Mouse (Mus musculus) fat pad, adult 2 months (tissue): ENCODE results near the gene Gmppa.

Source experiments
- DNase-seq: peaks from one replicate; pipeline ENCODE4 v3.0.0-alpha.2; 2011; ENCODE audit warnings: low read depth, low spot score; ENCODE audit errors: extremely low read depth

Gmppa gene

GRCm38 (mm10) chr1:75422823-75423471, 12.8 kb upstream of the Gmppa start:
- DNase-seq: no peak

GRCm38 (mm10) chr1:75423780-75424390, 11.8 kb upstream of the Gmppa start:
- no peak for DNase-seq

DNA sequence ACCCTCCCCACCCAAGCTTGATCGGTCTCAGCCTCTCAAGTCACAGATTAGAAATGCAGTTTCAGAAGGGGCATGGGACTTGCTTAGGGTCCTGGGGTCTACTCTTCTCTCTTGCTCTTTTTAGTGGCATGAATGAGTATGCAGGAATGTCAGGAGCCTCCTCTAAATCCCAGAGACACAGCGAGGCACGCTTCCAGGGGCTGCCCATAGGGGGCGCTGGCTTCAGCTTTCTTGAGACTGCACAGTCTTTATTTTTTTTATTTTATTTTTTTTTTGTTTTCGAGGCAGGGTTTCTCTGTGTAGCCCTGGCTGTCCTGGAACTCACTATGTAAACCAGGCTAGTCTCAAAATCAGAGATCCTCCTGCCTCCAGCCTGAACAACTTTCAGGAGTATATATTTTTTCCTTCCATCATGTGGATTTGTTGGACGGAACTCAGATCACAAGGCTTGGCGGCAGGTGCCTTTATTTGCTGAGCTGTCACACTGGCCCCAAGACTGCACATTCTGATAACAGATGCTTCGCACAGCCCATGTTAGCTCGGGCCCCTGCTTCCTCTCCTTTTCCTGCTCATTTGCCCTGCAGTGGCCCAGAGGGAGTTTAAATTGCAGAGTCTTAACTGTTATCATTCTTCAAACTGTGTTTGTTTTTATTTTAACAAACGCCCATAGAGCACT, 9.8 kb upstream of the Gmppa start:
- DNase-seq: no peak

DNA sequence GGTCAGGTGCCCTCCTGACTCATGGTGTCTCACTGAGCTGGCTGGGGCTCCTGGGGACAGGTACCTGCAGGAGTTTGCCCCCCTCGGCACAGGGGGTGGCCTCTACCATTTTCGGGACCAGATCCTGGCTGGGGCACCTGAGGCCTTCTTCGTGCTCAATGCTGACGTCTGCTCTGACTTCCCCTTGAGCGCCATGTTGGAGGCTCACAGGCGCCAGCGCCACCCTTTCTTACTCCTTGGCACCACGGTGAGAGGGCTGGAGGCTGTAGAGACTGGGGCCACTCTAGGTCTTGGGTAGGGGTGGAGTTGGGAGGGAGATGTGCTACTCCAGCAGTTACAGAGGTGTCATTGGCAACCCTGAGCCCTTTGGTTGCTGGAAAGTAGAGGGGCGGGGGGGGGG, 3.1 kb downstream of the Gmppa start:
- no peak for DNase-seq

- no peak for DNase-seq
Observed at GRCm38 (mm10) chr1:75440661-75441060, 4.9 kb downstream of the Gmppa start.

DNA sequence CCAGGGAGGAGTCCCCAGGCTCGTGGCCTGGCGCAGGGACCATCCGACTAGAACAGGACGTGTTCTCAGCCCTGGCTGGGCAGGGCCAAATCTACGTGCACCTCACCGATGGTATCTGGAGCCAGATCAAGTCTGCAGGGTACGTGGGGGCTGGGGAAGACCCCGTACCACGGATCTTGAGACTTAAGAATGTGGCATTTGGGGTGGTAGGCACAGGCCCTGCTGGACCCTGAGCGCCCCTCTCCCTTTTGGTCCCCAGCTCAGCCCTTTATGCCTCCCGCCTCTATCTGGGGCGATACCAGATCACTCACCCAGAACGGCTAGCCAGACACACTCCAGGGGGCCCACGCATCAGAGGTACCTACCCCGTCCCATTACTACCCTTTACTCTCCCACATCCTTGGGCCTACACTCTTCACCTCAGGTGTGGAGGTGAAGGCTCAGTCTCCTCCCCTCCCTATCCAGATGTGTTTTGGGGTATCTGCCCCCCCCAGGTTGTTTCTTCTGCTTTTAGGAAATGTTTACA, 5.8 kb downstream of the Gmppa start:
- DNase-seq: no peak

DNA sequence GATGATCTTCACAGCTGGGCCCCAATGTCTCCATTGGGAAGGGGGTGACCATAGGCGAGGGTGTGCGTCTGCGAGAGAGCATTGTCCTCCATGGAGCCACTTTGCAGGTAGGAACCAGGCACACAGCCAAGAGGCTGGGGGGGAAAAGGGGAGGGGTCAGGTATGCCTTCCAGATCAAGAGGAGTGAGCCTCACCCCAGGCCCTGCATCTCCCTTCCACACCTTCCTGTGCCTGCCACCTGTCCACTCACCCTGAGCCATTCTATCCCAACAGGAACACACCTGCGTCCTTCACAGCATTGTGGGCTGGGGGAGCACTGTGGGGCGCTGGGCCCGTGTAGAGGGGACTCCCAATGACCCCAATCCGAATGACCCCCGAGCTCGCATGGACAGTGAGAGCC, 6.4 kb downstream of the Gmppa start:
- no peak for DNase-seq

- no peak for DNase-seq
Observed at GRCm38 (mm10) chr1:75442811-75443210, 7.1 kb downstream of the Gmppa start.

DNA sequence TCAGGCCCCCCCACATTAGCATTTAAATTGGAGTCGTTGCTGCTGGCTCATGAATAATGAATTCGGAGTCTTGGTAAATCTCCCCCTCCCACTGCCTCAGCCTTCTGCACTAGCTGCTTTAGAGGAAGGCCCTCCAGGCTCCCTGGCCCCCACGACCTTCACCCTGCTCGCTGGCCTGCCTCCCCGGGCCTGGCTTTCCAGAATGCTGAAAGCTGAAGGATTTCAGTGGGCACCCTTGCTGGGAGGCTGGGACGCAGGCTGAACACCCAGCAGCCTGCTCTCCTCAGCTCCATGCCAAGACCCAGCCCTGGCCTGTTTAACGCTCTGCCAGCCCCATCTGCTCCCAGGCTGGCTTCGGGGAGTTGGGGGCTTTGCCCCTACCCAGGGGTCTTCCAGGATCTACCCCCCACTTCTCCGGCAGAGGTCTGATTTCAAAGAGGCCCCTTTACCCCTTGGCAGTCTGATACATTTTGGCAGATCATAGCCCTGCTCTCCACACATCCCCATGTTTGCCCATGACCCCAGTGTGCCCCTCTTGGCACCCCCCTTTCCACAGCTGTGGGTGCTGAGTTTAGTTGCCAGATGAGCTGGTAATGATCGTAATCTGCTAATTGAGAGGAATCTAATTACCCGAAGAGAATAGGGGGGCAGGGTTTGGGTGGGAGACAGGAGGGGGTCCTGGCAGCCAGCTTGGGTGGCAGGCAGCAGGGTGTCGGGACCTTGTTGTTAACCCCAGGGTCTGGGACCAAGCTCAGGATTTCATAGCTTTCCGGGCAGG, 7.7 kb downstream of the Gmppa start:
- DNase-seq: no peak

- DNase-seq: no peak
Observed at GRCm38 (mm10) chr1:75444208-75444607, 8.5 kb downstream of the Gmppa start.

DNA sequence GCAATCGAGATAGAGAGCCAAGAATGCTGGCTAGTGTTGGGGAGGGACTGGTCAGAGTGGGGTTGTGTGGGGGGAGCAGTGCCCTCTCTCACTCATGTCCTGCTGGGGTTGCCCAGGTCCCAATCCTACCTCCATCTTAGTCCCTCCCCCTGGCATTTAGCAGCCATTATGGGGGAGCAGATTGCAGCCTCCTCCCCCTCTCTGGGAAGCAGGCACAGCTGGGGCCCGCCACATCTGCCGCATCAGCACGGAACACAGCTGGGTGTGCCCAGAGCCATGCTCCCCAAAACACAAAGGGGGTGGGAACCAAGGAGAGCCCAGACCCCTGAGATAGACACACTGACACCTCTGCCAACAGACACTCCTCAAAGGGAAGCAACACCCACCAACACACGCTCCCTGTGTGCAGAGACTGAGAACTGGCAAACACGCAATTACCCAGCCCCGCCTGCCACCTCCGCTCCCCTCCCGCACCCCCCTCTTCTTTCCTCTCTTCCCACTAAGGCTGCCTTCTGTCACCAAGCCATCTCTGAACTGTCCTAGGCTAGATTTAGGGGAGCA, 9.5 kb downstream of the Gmppa start:
- DNase-seq: no peak

DNA sequence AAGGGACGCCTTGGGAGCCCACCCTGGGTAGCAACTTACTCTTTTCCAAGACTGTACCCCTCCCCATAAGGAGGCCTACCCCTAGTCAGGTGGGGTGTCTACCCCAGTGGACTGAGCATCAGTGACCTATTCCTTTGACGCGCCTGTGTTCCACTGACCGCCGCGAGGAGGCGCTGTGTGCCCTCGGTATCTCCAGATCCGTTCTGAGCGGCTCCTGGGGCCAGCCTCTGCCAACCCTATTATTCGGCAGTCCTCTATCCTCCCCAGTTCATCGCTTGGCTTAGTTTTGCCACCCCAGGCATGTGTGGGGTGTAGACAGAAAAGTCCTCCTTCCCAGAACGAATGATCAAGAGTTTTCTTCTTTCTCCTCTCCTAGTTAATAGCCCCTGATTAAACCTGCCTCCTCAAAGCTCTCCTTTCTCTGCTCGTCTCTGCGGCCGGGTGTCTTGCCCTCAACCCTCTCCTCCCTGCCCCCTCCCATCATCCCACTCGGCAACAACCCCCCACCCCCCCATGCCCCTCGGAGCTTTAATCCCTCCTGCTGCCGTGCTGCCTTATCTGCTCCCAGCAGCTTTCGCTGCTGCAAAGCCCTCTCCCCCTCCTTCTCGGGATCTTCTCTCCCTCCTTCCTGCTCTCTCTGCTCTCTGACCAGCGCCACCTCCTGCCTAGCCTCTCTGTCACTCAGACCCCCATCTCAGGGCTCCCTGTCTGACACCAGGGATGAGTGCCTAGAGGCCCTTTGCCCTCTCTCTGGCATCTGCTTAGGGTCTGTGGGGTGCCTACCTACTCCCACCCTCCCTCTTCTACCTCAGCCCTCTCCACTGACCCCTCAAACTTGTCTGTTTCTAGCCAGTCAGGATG, 10.3 kb downstream of the Gmppa start:
- no peak for DNase-seq

DNA sequence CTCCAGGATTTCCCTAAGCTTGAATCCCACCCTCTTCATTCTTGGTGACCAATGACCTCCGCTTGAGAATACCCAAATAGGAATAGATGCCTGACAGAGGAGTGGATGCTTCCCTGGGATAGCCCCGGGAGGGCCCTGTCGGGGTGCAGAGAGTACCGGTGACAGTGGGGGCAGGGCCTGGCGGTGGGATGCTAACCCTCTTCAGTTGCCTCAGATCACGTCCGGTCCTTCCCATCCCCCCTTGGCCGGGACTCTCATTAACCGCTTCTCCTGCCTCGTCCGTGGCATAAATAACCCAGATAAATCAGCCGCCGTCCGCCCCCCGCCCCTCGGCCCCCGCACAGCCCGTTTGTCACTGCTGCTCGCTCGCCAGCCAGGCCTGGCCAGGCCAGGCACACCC, 10.9 kb downstream of the Gmppa start:
- no peak for DNase-seq

- DNase-seq: no peak
Observed at GRCm38 (mm10) chr1:75447265-75448051, 11.7 kb downstream of the Gmppa start.

GRCm38 (mm10) chr1:75448052-75448431, 12.3 kb downstream of the Gmppa start:
- no peak for DNase-seq

DNA sequence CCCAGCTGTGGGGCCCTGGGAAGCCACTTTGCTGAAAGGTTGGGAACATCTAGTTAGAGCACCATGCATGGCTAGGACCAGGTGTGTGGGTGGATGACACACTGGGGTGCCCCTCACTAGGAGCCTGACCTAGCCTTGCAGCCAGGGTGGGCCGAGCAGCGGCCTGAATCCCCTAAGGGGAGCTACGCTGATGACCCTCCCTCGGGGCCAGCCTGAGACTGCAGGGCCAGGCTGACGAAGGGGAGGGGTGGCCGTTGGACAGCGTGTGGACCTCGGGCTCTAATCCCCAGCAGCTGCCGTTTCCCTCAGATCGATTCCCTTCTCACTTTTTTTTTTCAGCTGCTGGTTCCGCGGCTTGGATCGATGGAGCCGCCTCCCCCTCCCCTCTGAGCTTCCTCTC, 13.2 kb downstream of the Gmppa start:
- DNase-seq: no peak

DNA sequence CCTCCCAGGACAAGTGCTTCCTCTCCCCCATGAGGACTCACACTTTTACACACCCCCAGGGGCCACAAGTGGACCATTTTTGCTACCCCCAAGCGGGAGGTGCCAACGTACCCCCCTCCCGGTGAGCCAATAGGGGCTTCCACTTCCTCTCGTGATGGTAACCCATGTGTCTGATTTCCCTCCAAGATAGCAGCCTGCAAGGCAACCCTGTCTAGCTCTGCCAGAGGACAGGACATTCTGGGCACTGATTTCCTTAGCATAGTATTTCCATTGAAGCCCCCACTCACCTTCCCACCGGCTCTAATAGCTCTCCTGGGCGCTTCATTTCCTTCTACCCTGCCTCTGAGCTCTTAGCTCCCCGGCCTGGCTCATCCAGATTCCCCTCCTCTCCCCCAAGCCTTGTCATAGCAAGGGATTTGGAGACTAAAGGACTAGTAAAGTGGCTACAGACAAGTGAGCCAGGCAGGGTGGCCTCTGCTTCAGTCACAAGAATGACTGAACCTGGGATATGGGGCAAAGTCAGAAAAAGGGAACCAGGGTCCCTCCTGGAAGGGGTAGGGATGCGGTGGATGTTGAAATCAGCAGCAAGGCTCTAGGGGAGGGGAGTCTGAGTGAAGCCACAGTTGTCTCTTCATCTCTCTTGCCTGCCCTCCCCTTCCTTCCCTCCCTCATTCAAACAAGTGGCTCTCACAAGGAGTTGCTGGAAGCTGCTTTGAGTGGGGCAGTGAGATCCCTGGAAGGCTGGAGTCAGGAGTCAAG, 13.8 kb downstream of the Gmppa start:
- no peak for DNase-seq

DNA sequence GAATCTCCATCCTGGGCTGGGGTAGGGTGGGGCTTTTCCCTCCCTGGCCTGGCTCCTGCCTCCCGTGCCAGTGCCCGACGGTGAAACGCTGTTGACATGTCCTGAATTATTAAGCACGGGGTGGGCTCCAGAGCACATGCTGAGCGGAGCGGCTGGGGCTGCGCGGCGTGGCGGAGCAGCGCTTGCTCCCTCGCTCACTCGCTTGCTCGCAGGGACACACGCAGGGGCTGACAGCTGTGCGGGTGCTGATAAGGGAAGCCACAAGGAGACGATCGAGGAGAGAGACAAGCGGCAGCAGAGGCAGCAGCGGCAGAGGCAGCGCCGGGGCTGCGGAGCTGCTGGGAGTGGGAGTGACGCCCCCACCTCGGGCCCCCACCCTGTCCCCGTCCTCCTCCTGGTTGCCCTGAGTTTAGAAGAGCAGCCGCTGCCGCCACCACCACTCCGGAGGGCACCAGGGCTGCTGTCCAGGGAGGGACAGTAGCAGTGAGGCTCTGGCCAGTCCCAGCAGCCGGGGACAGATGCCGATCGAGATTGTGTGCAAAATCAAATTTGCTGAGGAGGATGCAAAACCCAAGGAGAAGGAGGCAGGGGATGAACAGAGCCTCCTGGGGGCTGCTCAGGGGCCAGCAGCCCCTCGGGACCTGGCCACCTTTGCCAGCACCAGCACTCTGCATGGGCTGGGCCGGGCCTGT, 14.7 kb downstream of the Gmppa start, which contains the start of gene Asic4:
Gene Asic4, plus strand, starts transcription at position 123 of the 692 bp plus-strand sequence.
- no peak for DNase-seq
